Mouse (Mus musculus) ES-E14 (cell line): ENCODE data around the gene Bst1. TPM values are rescaled to one million over a fixed set of nuclear protein-coding genes. Genes with fewer than 3 reads are reported as not detected.

Experiments
- DNase-seq: peaks from one replicate; pipeline ENCODE4 v3.0.0-alpha.2; 2013; ENCODE audit warnings: low read depth, low spot score
- H3K27ac ChIP-seq: 2 replicates; pipeline ENCODE4 v1.5.1; 2012; ENCODE audit warnings: low read depth, mild to moderate bottlenecking, low read length, moderate library complexity, mixed read lengths; ENCODE audit not compliant: poor library complexity, insufficient read depth, severe bottlenecking
- H3K36me3 ChIP-seq: 2 replicates; pipeline ENCODE4 v1.6.1; 2012; ENCODE audit warnings: mild to moderate bottlenecking, low read length, moderate library complexity, mixed read lengths; ENCODE audit not compliant: control insufficient read depth, poor library complexity, insufficient read depth, severe bottlenecking
- H3K4me1 ChIP-seq, 2 experiments: fragments of 150-350 bp in 1 of 2; sonication (generic) in 1 of 2; 2 replicates each; pipeline ENCODE4 v1.6.1; 2012; ENCODE audit warnings: low read length in 2 of 2, mild to moderate bottlenecking in 1 of 2, mixed read lengths in 1 of 2; ENCODE audit not compliant: control insufficient read depth in 2 of 2, insufficient read depth in 2 of 2, poor library complexity in 1 of 2
- H3K4me3 ChIP-seq, 2 experiments: fragments of 150-350 bp in 1 of 2; sonication (generic) in 1 of 2; 2 replicates each; pipeline ENCODE4 v1.5.1; 2012; ENCODE audit warnings: low read length in 2 of 2, low read depth in 1 of 2, mild to moderate bottlenecking in 1 of 2, mixed read lengths in 1 of 2; ENCODE audit not compliant: insufficient read depth in 1 of 2, poor library complexity in 1 of 2, severe bottlenecking in 1 of 2
- H3K9ac ChIP-seq: 2 replicates; pipeline ENCODE4 v1.6.1; 2012; ENCODE audit warnings: low read depth, mild to moderate bottlenecking, low read length, mixed read lengths; ENCODE audit not compliant: poor library complexity, insufficient read depth, severe bottlenecking
- H3K9me3 ChIP-seq: fragments of 150-350 bp; sonication (generic); 2 replicates; pipeline ENCODE4 v1.6.1; 2012; ENCODE audit warnings: low read depth, mild to moderate bottlenecking, low read length; ENCODE audit not compliant: control insufficient read depth, insufficient read depth
- CHD2 ChIP-seq: IDR thresholded peaks from 2 replicates; pipeline ENCODE4 v1.6.1; 2014; ENCODE audit warnings: mild to moderate bottlenecking, low read depth, low read length, inconsistent platforms
- HCFC1 ChIP-seq: IDR thresholded peaks from 2 replicates; pipeline ENCODE4 v1.6.1; 2012; ENCODE audit warnings: low read length, inconsistent platforms, borderline replicate concordance; ENCODE audit not compliant: insufficient read depth
- MAFK ChIP-seq: IDR thresholded peaks from 2 replicates; pipeline ENCODE4 v1.6.1; 2014; ENCODE audit warnings: mild to moderate bottlenecking, low read depth, low read length, inconsistent platforms; ENCODE audit not compliant: insufficient read depth
- ZC3H11A ChIP-seq: IDR thresholded peaks from 2 replicates; pipeline ENCODE4 v1.6.1; 2012; ENCODE audit warnings: low read depth, mild to moderate bottlenecking, inconsistent platforms, low read length, borderline replicate concordance
- ZNF384 ChIP-seq: IDR thresholded peaks from 2 replicates; pipeline ENCODE4 v1.6.1; 2012; ENCODE audit warnings: low read depth, low read length, inconsistent platforms
- in situ Hi-C, 2 experiments: fragments of 600-800 bp; cut with MboI; formaldehyde crosslinking; loops; one replicate each; pipeline ENCODE4 v1.15.1; 2025; ENCODE audit warnings: low sequenced_read_pairs in 2 of 2, inconsistent platforms in 1 of 2; ENCODE audit not compliant: unreplicated experiment in 2 of 2
- total RNA-seq: library from RNA; depleted of rRNA; stranded (reverse); fragments of 300-350 nt; gene quantifications from 2 replicates; pipeline ENCODE4 v1.2.3, GENCODE M21; 2012

Bst1 gene
- total RNA-seq, 1 experiment = 1.1 TPM

- H3K9me3 ChIP-seq = peaks cover 9% of the 10 kb centered on the region
- no peak overlapping the region for H3K27ac ChIP-seq
- H3K4me1 ChIP-seq = 0 out of 4 replicates have a peak, but pooled peaks cover 0 to 2% of the 10 kb centered on the region in 2 experiments
- no peak for DNase-seq
- H3K4me3 ChIP-seq = no peak overlapping the region
- TF ChIP-seq MAFK (peak; percentile 56), HCFC1 (no peak), ZC3H11A (peak; percentile 72; the same call in 1 of the 2 replicates), ZNF384 (no peak), CHD2 (no peak)
- in situ Hi-C loops = loop anchor here in 1 of 2 experiments (5.0 kb wide), 1 partner anchor 51 kb away; no protein-coding TSS in a partner anchor
- no peaks in the 10 kb centered on the region; the same call in 1 of the 2 replicates for H3K36me3 ChIP-seq
- no peak overlapping the region for H3K9ac ChIP-seq
Observed at GRCm38 (mm10) chr5:43841144-43842010, 22.7 kb downstream of the Bst1 start.

GRCm38 (mm10) chr5:43842011-43842285, 23.3 kb downstream of the Bst1 start:
- Histone ChIP-seq H3K4me3 (no peak overlapping the region), H3K36me3 (no peaks in the 10 kb centered on the region), H3K9me3 (peaks cover 7% of the 10 kb centered on the region; the same call in 1 of the 2 replicates), H3K9ac (no peak overlapping the region), H3K4me1 (0 out of 4 replicates have a peak, but pooled peaks cover 0 to 2% of the 10 kb centered on the region in 2 experiments), H3K27ac (no peak overlapping the region)
- in situ Hi-C loops = loop anchor here in 1 of 2 experiments (5.0 kb wide), 1 partner anchor 50 kb away; no protein-coding TSS in a partner anchor
- DNase-seq = no peak
- TF ChIP-seq HCFC1 (no peak), CHD2 (no peak)

GRCm38 (mm10) chr5:43842576-43843155, 24.0 kb downstream of the Bst1 start:
- no peaks in the 10 kb centered on the region for H3K36me3 ChIP-seq
- no peak for DNase-seq
- no peak overlapping the region for H3K4me3 ChIP-seq
- no peak overlapping the region for H3K27ac ChIP-seq
- H3K4me1 ChIP-seq = 0 out of 4 replicates have a peak, but pooled peaks cover 0 to 2% of the 10 kb centered on the region in 2 experiments
- TF ChIP-seq HCFC1 = no peak
- in situ Hi-C loops = loop anchor here in 1 of 2 experiments (5.0 kb wide), 1 partner anchor 50 kb away; no protein-coding TSS in a partner anchor
- no peak overlapping the region for H3K9ac ChIP-seq
- H3K9me3 ChIP-seq = peaks cover under 1% of the 10 kb centered on the region; the same call in 1 of the 2 replicates

GRCm38 (mm10) chr5:43845083-43845482, 26.4 kb downstream of the Bst1 start:
- TF ChIP-seq CHD2 = no peak
- no peak for TF ChIP-seq ZC3H11A
- no peak for TF ChIP-seq MAFK
- no peak for TF ChIP-seq ZNF384
- TF ChIP-seq HCFC1 = no peak
- Histone ChIP-seq H3K36me3 (no peaks in the 10 kb centered on the region), H3K9me3 (no peaks in the 10 kb centered on the region), H3K27ac (no peak overlapping the region), H3K4me1 (0 out of 4 replicates have a peak, but pooled peaks cover 0 to 2% of the 10 kb centered on the region in 2 experiments), H3K4me3 (no peak overlapping the region), H3K9ac (no peak overlapping the region)
- in situ Hi-C loops = no loop called here
- DNase-seq = no peak

GRCm38 (mm10) chr5:43845646-43846045, 27.0 kb downstream of the Bst1 start:
- Histone ChIP-seq H3K27ac (no peak overlapping the region), H3K9me3 (no peaks in the 10 kb centered on the region), H3K36me3 (no peaks in the 10 kb centered on the region), H3K4me1 (0 out of 4 replicates have a peak, but pooled peaks cover 0 to 2% of the 10 kb centered on the region in 2 experiments), H3K9ac (no peak overlapping the region), H3K4me3 (no peak overlapping the region)
- in situ Hi-C loops = no loop called here
- no peak for DNase-seq
- TF ChIP-seq CHD2 = no peak
- TF ChIP-seq ZNF384 = no peak
- no peak for TF ChIP-seq ZC3H11A
- TF ChIP-seq HCFC1 = no peak
- TF ChIP-seq MAFK = no peak
